Mouse (Mus musculus): ENCODE results near the gene Sbsn.

The Sbsn gene

GRCm38 (mm10) chr7:30757001-30757400 is 5.7 kb downstream of the Sbsn start:
- no peak for DNase-seq (ENCODE audit: low spot score)

- DNase-seq (ENCODE audit: low spot score): no peak
Measured at GRCm38 (mm10) chr7:30758853-30759252, 7.6 kb downstream of the Sbsn start.

- DNase-seq (ENCODE audit: low spot score): no peak
Measured at GRCm38 (mm10) chr7:30761769-30762352, 10.6 kb downstream of the Sbsn start.

- no peak for DNase-seq (ENCODE audit: low spot score)
Measured at GRCm38 (mm10) chr7:30763456-30763855, 12.2 kb downstream of the Sbsn start, which contains the start of gene Dmkn. Gene Dmkn (plus strand): TSS chr7:30763756.

GRCm38 (mm10) chr7:30765173-30765572 is 13.9 kb downstream of the Sbsn start:
- no peak for DNase-seq (ENCODE audit: low spot score)

GRCm38 (mm10) chr7:30766408-30766807 is 15.1 kb downstream of the Sbsn start:
- DNase-seq (ENCODE audit: low spot score): no peak

GRCm38 (mm10) chr7:30769236-30769635 is 18.0 kb downstream of the Sbsn start:
- no peak for DNase-seq (ENCODE audit: low spot score)

- no peak for DNase-seq (ENCODE audit: low spot score)
Measured at GRCm38 (mm10) chr7:30776104-30776503, 24.8 kb downstream of the Sbsn start.

GRCm38 (mm10) chr7:30777081-30777579 is 25.9 kb downstream of the Sbsn start:
- no peak for DNase-seq (ENCODE audit: low spot score)

GRCm38 (mm10) chr7:30777911-30778310 is 26.6 kb downstream of the Sbsn start:
- DNase-seq (ENCODE audit: low spot score): no peak

GRCm38 (mm10) chr7:30781792-30782191 is 30.5 kb downstream of the Sbsn start:
- DNase-seq (ENCODE audit: low spot score): no peak

- no peak for DNase-seq (ENCODE audit: low spot score)
Measured at GRCm38 (mm10) chr7:30782658-30783057, 31.4 kb downstream of the Sbsn start.

GRCm38 (mm10) chr7:30785154-30785553 is 33.9 kb downstream of the Sbsn start:
- no peak for DNase-seq (ENCODE audit: low spot score)

- DNase-seq (ENCODE audit: low spot score): no peak
Measured at GRCm38 (mm10) chr7:30785721-30786546, 34.7 kb downstream of the Sbsn start.

GRCm38 (mm10) chr7:30787377-30788022 is 36.2 kb downstream of the Sbsn start, which contains the start of gene Krtdap:
Gene Krtdap (plus strand): TSS chr7:30787896.
- no peak for DNase-seq (ENCODE audit: low spot score)

GRCm38 (mm10) chr7:30790141-30790540 is 38.9 kb downstream of the Sbsn start:
- no peak for DNase-seq (ENCODE audit: low spot score)

GRCm38 (mm10) chr7:30791921-30792320 is 40.6 kb downstream of the Sbsn start:
- DNase-seq (ENCODE audit: low spot score): peak; percentile 49

- DNase-seq (ENCODE audit: low spot score): no peak
Measured at GRCm38 (mm10) chr7:30794921-30795320, 43.6 kb downstream of the Sbsn start.

GRCm38 (mm10) chr7:30796790-30797189 is 45.5 kb downstream of the Sbsn start:
- DNase-seq (ENCODE audit: low spot score): no peak

- no peak for DNase-seq (ENCODE audit: low spot score)
Measured at GRCm38 (mm10) chr7:30800653-30801052, 49.4 kb downstream of the Sbsn start.

- DNase-seq (ENCODE audit: low spot score): no peak
Measured at GRCm38 (mm10) chr7:30803256-30803655, 52.0 kb downstream of the Sbsn start.

- DNase-seq (ENCODE audit: low spot score): no peak
Measured at GRCm38 (mm10) chr7:30804026-30804715, 52.9 kb downstream of the Sbsn start.
